Mouse (Mus musculus): ENCODE measurements around the gene Xpot. TPM values are rescaled to one million over a fixed set of nuclear protein-coding genes. Genes with fewer than 3 reads are reported as not detected.

The Xpot gene
- polyA plus RNA-seq, 1 experiment from 2014 or later = 63.6 TPM

- Histone ChIP-seq H3K27ac (ENCODE audit: low read depth, low read length) (no peak overlapping the region), H3K4me1 (ENCODE audit: control insufficient read depth, insufficient read depth, low read length) (no peaks in the 10 kb centered on the region), H3K9ac (ENCODE audit: low read depth, low read length) (no peak overlapping the region), H3K27me3 (ENCODE audit: control insufficient read depth, insufficient read depth, low read length) (no peaks in the 10 kb centered on the region), H3K4me2 (replicated peaks; ENCODE audit: low read depth, low read length) (no peak overlapping the region), H3K9me3 (ENCODE audit: control insufficient read depth, low read length) (no peaks in the 10 kb centered on the region), H3K4me3 (ENCODE audit: low read length) (no peak overlapping the region), H3K36me3 (ENCODE audit: control insufficient read depth, insufficient read depth, low read length) (peaks cover 62% of the 10 kb centered on the region)
- ATAC-seq (ENCODE audit: low FRiP score, low TSS enrichment) = no peak
- 97% methylated on average over 22 of the region's 22 CpGs for WGBS
Observed at GRCm38 (mm10) chr10:121571511-121572147, 54.5 kb downstream of the Xpot start.

- H3K4me2 ChIP-seq (replicated peaks; ENCODE audit: low read depth, low read length) = no peak overlapping the region
- no peak overlapping the region for H3K9ac ChIP-seq (ENCODE audit: low read depth, low read length)
- no peak for ATAC-seq (ENCODE audit: low FRiP score, low TSS enrichment)
- H3K4me3 ChIP-seq (ENCODE audit: low read length) = no peak overlapping the region
- no peak overlapping the region for H3K27ac ChIP-seq (ENCODE audit: low read depth, low read length)
- no peaks in the 10 kb centered on the region for H3K27me3 ChIP-seq (ENCODE audit: control insufficient read depth, insufficient read depth, low read length)
- 90% methylated on average over 3 of the region's 3 CpGs for WGBS
- H3K9me3 ChIP-seq (ENCODE audit: control insufficient read depth, low read length) = no peaks in the 10 kb centered on the region
- H3K4me1 ChIP-seq (ENCODE audit: control insufficient read depth, insufficient read depth, low read length) = no peaks in the 10 kb centered on the region
- peaks cover 59% of the 10 kb centered on the region for H3K36me3 ChIP-seq (ENCODE audit: control insufficient read depth, insufficient read depth, low read length)
Observed at GRCm38 (mm10) chr10:121571031-121571430, 55.1 kb downstream of the Xpot start.

- Histone ChIP-seq H3K4me3 (ENCODE audit: low read length) (no peak overlapping the region), H3K27ac (ENCODE audit: low read depth, low read length) (no peak overlapping the region), H3K36me3 (ENCODE audit: control insufficient read depth, insufficient read depth, low read length) (peaks cover 57% of the 10 kb centered on the region), H3K4me1 (ENCODE audit: control insufficient read depth, insufficient read depth, low read length) (no peaks in the 10 kb centered on the region), H3K9ac (ENCODE audit: low read depth, low read length) (no peak overlapping the region), H3K9me3 (ENCODE audit: control insufficient read depth, low read length) (no peaks in the 10 kb centered on the region), H3K4me2 (replicated peaks; ENCODE audit: low read depth, low read length) (no peak overlapping the region), H3K27me3 (ENCODE audit: control insufficient read depth, insufficient read depth, low read length) (no peaks in the 10 kb centered on the region)
- ATAC-seq (ENCODE audit: low FRiP score, low TSS enrichment) = no peak
- WGBS = 80% methylated on average over 6 of the region's 6 CpGs
Observed at GRCm38 (mm10) chr10:121569796-121570195, 56.3 kb downstream of the Xpot start.

- H3K36me3 ChIP-seq (ENCODE audit: control insufficient read depth, insufficient read depth, low read length) = peaks cover 60% of the 10 kb centered on the region
- H3K4me2 ChIP-seq (replicated peaks; ENCODE audit: low read depth, low read length) = no peak overlapping the region
- H3K27me3 ChIP-seq (ENCODE audit: control insufficient read depth, insufficient read depth, low read length) = no peaks in the 10 kb centered on the region
- no peaks in the 10 kb centered on the region for H3K4me1 ChIP-seq (ENCODE audit: control insufficient read depth, insufficient read depth, low read length)
- WGBS = 26% methylated on average over 23 of the region's 23 CpGs
- no peak overlapping the region for H3K27ac ChIP-seq (ENCODE audit: low read depth, low read length)
- peak; percentile 84; the same call in 1 of the 2 replicates for ATAC-seq (ENCODE audit: low FRiP score, low TSS enrichment)
- H3K4me3 ChIP-seq (ENCODE audit: low read length) = no peak overlapping the region
- H3K9me3 ChIP-seq (ENCODE audit: control insufficient read depth, low read length) = no peaks in the 10 kb centered on the region
- no peak overlapping the region for H3K9ac ChIP-seq (ENCODE audit: low read depth, low read length)
Observed at GRCm38 (mm10) chr10:121569001-121569589, 57.0 kb downstream of the Xpot start.

- H3K4me1 ChIP-seq (ENCODE audit: control insufficient read depth, insufficient read depth, low read length) = no peaks in the 10 kb centered on the region
- WGBS = 85% methylated on average over 7 of the region's 7 CpGs
- no peak for ATAC-seq (ENCODE audit: low FRiP score, low TSS enrichment)
- no peaks in the 10 kb centered on the region for H3K27me3 ChIP-seq (ENCODE audit: control insufficient read depth, insufficient read depth, low read length)
- no peak overlapping the region for H3K9ac ChIP-seq (ENCODE audit: low read depth, low read length)
- peaks cover 66% of the 10 kb centered on the region for H3K36me3 ChIP-seq (ENCODE audit: control insufficient read depth, insufficient read depth, low read length)
- no peaks in the 10 kb centered on the region for H3K9me3 ChIP-seq (ENCODE audit: control insufficient read depth, low read length)
- no peak overlapping the region for H3K27ac ChIP-seq (ENCODE audit: low read depth, low read length)
- H3K4me2 ChIP-seq (replicated peaks; ENCODE audit: low read depth, low read length) = no peak overlapping the region
- H3K4me3 ChIP-seq (ENCODE audit: low read length) = no peak overlapping the region
Observed at GRCm38 (mm10) chr10:121568534-121568933, 57.6 kb downstream of the Xpot start.

- Histone ChIP-seq H3K4me2 (replicated peaks; ENCODE audit: low read depth, low read length) (no peak overlapping the region), H3K4me1 (ENCODE audit: control insufficient read depth, insufficient read depth, low read length) (no peaks in the 10 kb centered on the region), H3K36me3 (ENCODE audit: control insufficient read depth, insufficient read depth, low read length) (peaks cover 70% of the 10 kb centered on the region), H3K9ac (ENCODE audit: low read depth, low read length) (no peak overlapping the region), H3K4me3 (ENCODE audit: low read length) (no peak overlapping the region), H3K27ac (ENCODE audit: low read depth, low read length) (no peak overlapping the region), H3K9me3 (ENCODE audit: control insufficient read depth, low read length) (no peaks in the 10 kb centered on the region), H3K27me3 (ENCODE audit: control insufficient read depth, insufficient read depth, low read length) (no peaks in the 10 kb centered on the region)
- ATAC-seq (ENCODE audit: low FRiP score, low TSS enrichment) = no peak
- 97% methylated on average over 10 of the region's 10 CpGs for WGBS
Observed at GRCm38 (mm10) chr10:121568026-121568425, 58.1 kb downstream of the Xpot start.

GRCm38 (mm10) chr10:121564447-121564846, 61.7 kb downstream of the Xpot start:
- Histone ChIP-seq H3K27me3 (ENCODE audit: control insufficient read depth, insufficient read depth, low read length) (no peaks in the 10 kb centered on the region), H3K4me1 (ENCODE audit: control insufficient read depth, insufficient read depth, low read length) (no peaks in the 10 kb centered on the region), H3K9ac (ENCODE audit: low read depth, low read length) (no peak overlapping the region), H3K27ac (ENCODE audit: low read depth, low read length) (no peak overlapping the region), H3K9me3 (ENCODE audit: control insufficient read depth, low read length) (no peaks in the 10 kb centered on the region), H3K4me2 (replicated peaks; ENCODE audit: low read depth, low read length) (no peak overlapping the region), H3K4me3 (ENCODE audit: low read length) (no peak overlapping the region), H3K36me3 (ENCODE audit: control insufficient read depth, insufficient read depth, low read length) (peaks cover 58% of the 10 kb centered on the region)
- ATAC-seq (ENCODE audit: low FRiP score, low TSS enrichment) = no peak
- WGBS = 80% methylated on average over 8 of the region's 8 CpGs

GRCm38 (mm10) chr10:121558231-121558630, 67.9 kb downstream of the Xpot start:
- no peaks in the 10 kb centered on the region for H3K27me3 ChIP-seq (ENCODE audit: control insufficient read depth, insufficient read depth, low read length)
- H3K4me2 ChIP-seq (replicated peaks; ENCODE audit: low read depth, low read length) = no peak overlapping the region
- no peak overlapping the region for H3K9ac ChIP-seq (ENCODE audit: low read depth, low read length)
- no peaks in the 10 kb centered on the region for H3K9me3 ChIP-seq (ENCODE audit: control insufficient read depth, low read length)
- 91% methylated on average over 2 of the region's 2 CpGs for WGBS
- H3K36me3 ChIP-seq (ENCODE audit: control insufficient read depth, insufficient read depth, low read length) = peaks cover 75% of the 10 kb centered on the region
- H3K4me3 ChIP-seq (ENCODE audit: low read length) = no peak overlapping the region
- H3K27ac ChIP-seq (ENCODE audit: low read depth, low read length) = no peak overlapping the region
- ATAC-seq (ENCODE audit: low FRiP score, low TSS enrichment) = no peak
- H3K4me1 ChIP-seq (ENCODE audit: control insufficient read depth, insufficient read depth, low read length) = no peaks in the 10 kb centered on the region

- H3K36me3 ChIP-seq (ENCODE audit: control insufficient read depth, insufficient read depth, low read length) = peaks cover 80% of the 10 kb centered on the region
- no peaks in the 10 kb centered on the region for H3K4me1 ChIP-seq (ENCODE audit: control insufficient read depth, insufficient read depth, low read length)
- no peak overlapping the region for H3K9ac ChIP-seq (ENCODE audit: low read depth, low read length)
- no peaks in the 10 kb centered on the region for H3K9me3 ChIP-seq (ENCODE audit: control insufficient read depth, low read length)
- H3K4me3 ChIP-seq (ENCODE audit: low read length) = no peak overlapping the region
- 86% methylated on average over 6 of the region's 6 CpGs for WGBS
- H3K27ac ChIP-seq (ENCODE audit: low read depth, low read length) = no peak overlapping the region
- no peak overlapping the region for H3K4me2 ChIP-seq (replicated peaks; ENCODE audit: low read depth, low read length)
- ATAC-seq (ENCODE audit: low FRiP score, low TSS enrichment) = no peak
- no peaks in the 10 kb centered on the region for H3K27me3 ChIP-seq (ENCODE audit: control insufficient read depth, insufficient read depth, low read length)
Observed at GRCm38 (mm10) chr10:121556263-121556662, 69.9 kb downstream of the Xpot start.

Data from kidney, embryonic 14.5 days (tissue).